Mouse (Mus musculus) limb, embryonic 11.5 days (tissue): ENCODE results near the gene Olfr709-ps1. TPM values are rescaled to one million over a fixed set of nuclear protein-coding genes. Genes with fewer than 3 reads are reported as not detected.
"Not testable (repeated sequence)": the region's sequence is repeated elsewhere in the genome, so short reads cannot be mapped to it uniquely, and the experiment has no call there.

Experiments
- ATAC-seq: fragments of 200-750 bp; cut with Nextera tagmentation; 2 replicates; pipeline ENCODE4 v1.8.0; 2017; ENCODE audit warnings: low read depth; ENCODE audit not compliant: insufficient number of reproducible peaks, low FRiP score, low TSS enrichment
- DNase-seq: peaks from one replicate; pipeline ENCODE4 v3.0.0-alpha.2; 2015; ENCODE audit warnings: low spot score
- H3K27ac ChIP-seq: fragments of 300-500 bp; sonication (generic); replicated peaks from 2 replicates; pipeline ENCODE4 v1.5.1; 2014; ENCODE audit warnings: low read depth, mild to moderate bottlenecking, low read length
- H3K27me3 ChIP-seq: fragments of 300-500 bp; sonication (generic); 2 replicates; pipeline ENCODE4 v1.6.1; 2014; ENCODE audit warnings: mild to moderate bottlenecking, low read length, mixed read lengths; ENCODE audit not compliant: control insufficient read depth, insufficient read depth
- H3K36me3 ChIP-seq: fragments of 300-500 bp; sonication (generic); 2 replicates; pipeline ENCODE4 v1.6.1; 2014; ENCODE audit warnings: mild to moderate bottlenecking, low read length, moderate library complexity, mixed read lengths; ENCODE audit not compliant: control insufficient read depth, insufficient read depth
- H3K4me1 ChIP-seq: fragments of 300-500 bp; sonication (generic); 2 replicates; pipeline ENCODE4 v1.6.1; 2014; ENCODE audit warnings: low read length, mixed read lengths; ENCODE audit not compliant: control insufficient read depth, insufficient read depth
- H3K4me2 ChIP-seq: fragments of 300-500 bp; sonication (generic); 2 replicates; pipeline ENCODE4 v1.6.1; 2014; ENCODE audit warnings: low read depth, mild to moderate bottlenecking, moderate library complexity; ENCODE audit not compliant: severe bottlenecking
- H3K4me3 ChIP-seq: fragments of 300-500 bp; sonication (generic); 2 replicates; pipeline ENCODE4 v1.5.1; 2014; ENCODE audit warnings: low read depth, low read length
- H3K9ac ChIP-seq: fragments of 300-500 bp; sonication (generic); 2 replicates; pipeline ENCODE4 v1.6.1; 2014; ENCODE audit warnings: mild to moderate bottlenecking, low read length
- H3K9me3 ChIP-seq: fragments of 300-500 bp; sonication (generic); 2 replicates; pipeline ENCODE4 v1.6.1; 2016; ENCODE audit warnings: low read length; ENCODE audit not compliant: control insufficient read depth
- WGBS: fragments of 180-500 bp; shearing (Covaris S2); extraction: QIAGEN DNeasy Blood & Tissue Kit; methylation state at CpG from one replicate; pipeline ENCODE4 v1.1.7; 2014; 5-methylcytosine and 5-hydroxymethylcytosine counted together
- polyA plus RNA-seq: library from polyadenylated mRNA; unstranded; fragments of >200 nt; fragmentation: Nextera tagmentation; extraction: Ambion mirVana; gene quantifications from 2 replicates; pipeline ENCODE4 v1.2.1, GENCODE M21; 2014

Olfr709-ps1 gene
- not detected in 2 replicates for polyA plus RNA-seq

DNA sequence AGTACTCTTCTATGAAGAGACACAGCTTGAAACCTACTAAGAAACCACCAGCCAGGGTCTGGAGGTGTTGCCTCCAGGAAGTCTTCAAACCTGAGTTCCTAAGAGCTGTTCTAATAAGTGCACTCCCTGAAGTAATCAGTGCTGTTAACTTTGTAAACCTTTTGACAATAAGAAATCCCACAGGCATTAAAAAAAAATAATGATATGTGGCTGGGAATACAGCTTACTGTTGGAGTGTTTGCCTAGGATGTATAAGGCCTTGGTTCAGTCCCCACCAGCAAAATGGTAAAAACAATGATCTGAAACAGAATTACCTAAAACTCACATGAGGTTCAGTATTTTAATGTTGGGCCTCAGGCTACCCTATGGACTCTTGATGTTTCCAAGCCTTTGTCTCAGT, at the start of gene Olfr709-ps1:
Gene Olfr709-ps1, minus strand, starts transcription at position 101 of the 400 bp plus-strand sequence.
- Histone ChIP-seq H3K9ac (no peak within 1 kb of the TSS), H3K9me3 (no peaks in the 10 kb centered on the region), H3K27me3 (no peaks in the 10 kb centered on the region), H3K27ac (no peak within 1 kb of the TSS), H3K36me3 (no peaks in the 10 kb centered on the region), H3K4me1 (no peaks in the 10 kb centered on the region), H3K4me2 (no peak within 1 kb of the TSS), H3K4me3 (no peak within 1 kb of the TSS)
- no peak for DNase-seq
- no peak for ATAC-seq

DNA sequence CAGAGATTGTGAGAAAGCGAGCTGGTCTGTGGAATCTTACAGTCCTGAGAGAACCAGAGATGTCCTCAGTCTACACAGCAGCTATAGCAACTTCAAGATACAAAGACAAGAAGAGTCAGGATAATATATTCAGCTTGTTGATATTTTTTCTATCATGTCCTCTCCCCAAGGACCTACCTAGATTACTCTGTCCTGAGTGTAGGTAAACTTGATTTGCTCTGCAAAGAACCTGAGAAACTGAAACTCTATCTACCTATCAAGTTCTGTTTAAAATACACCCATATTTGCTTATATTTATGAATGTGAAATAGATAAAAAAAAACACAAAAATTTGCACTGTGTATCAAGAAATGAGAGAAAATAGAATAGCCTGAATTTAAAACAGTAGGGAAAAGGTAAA, 43.3 kb upstream of the Olfr709-ps1 start, which contains the start of gene Olfr711:
Gene Olfr711, minus strand, starts transcription at position 101 of the 400 bp plus-strand sequence.
- no peaks in the 10 kb centered on the region for H3K27me3 ChIP-seq
- DNase-seq (no peak), ATAC-seq (no peak)
- H3K4me2 ChIP-seq, result no peak within 1 kb of the TSS
- no peaks in the 10 kb centered on the region for H3K9me3 ChIP-seq
- H3K36me3 ChIP-seq, result no peaks in the 10 kb centered on the region
- H3K9ac ChIP-seq, result no peak within 1 kb of the TSS
- no peak within 1 kb of the TSS for H3K4me3 ChIP-seq
- WGBS, result 57% methylated on average over 1 of the region's 1 CpGs
- no peak within 1 kb of the TSS for H3K27ac ChIP-seq
- H3K4me1 ChIP-seq, result no peaks in the 10 kb centered on the region

- not testable (repeated sequence) for DNase-seq, ATAC-seq, H3K9ac ChIP-seq, H3K9me3 ChIP-seq, H3K27ac ChIP-seq, H3K36me3 ChIP-seq, H3K27me3 ChIP-seq, H3K4me3 ChIP-seq, H3K4me1 ChIP-seq, H3K4me2 ChIP-seq
These were observed 35.5 kb upstream of the Olfr709-ps1 start for GRCm38 (mm10) chr7:106967503-106967902.

DNA sequence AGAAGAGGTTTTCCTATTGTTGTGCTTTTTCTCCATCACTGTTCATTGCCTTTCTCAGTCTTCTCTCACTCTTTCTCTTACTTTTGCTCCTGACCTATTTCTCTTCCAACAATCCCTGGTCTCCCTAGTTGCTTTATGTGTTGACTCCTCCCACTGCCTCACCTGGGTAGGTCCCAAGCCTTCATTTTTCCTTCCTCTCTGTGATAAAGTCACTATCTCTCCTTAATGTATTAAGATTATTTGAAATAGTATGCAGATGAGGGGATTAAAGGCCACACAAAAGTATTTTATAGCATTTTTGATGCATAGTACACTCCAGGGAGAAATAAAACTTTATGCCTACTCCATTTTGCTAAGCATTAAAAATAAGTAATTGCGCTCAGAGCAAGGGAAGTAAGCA, 31.8 kb upstream of the Olfr709-ps1 start, which contains the start of gene Olfr6:
Gene Olfr6, minus strand, starts transcription at position 101 of the 400 bp plus-strand sequence.
- Histone ChIP-seq H3K36me3 (no peaks in the 10 kb centered on the region), H3K4me2 (no peak within 1 kb of the TSS), H3K27ac (no peak within 1 kb of the TSS), H3K9me3 (no peaks in the 10 kb centered on the region), H3K9ac (no peak within 1 kb of the TSS), H3K4me1 (no peaks in the 10 kb centered on the region), H3K4me3 (no peak within 1 kb of the TSS), H3K27me3 (no peaks in the 10 kb centered on the region)
- WGBS, result 98% methylated on average over 1 of the region's 1 CpGs
- no peak for ATAC-seq
- DNase-seq, result no peak

- Histone ChIP-seq H3K36me3 (no peaks in the 10 kb centered on the region), H3K9me3 (no peaks in the 10 kb centered on the region), H3K4me2 (no peak within 1 kb of the TSS), H3K27me3 (no peaks in the 10 kb centered on the region), H3K4me3 (no peak within 1 kb of the TSS), H3K4me1 (no peaks in the 10 kb centered on the region), H3K27ac (no peak within 1 kb of the TSS), H3K9ac (no peak within 1 kb of the TSS)
- ATAC-seq, result no peak
- 78% methylated on average over 3 of the region's 3 CpGs for WGBS
- no peak for DNase-seq
These were observed 16.2 kb upstream of the Olfr709-ps1 start, which contains the start of gene Olfr710 for GRCm38 (mm10) chr7:106948212-106948611. TSS of gene Olfr710 (minus strand) at chr7:106948312.

DNA sequence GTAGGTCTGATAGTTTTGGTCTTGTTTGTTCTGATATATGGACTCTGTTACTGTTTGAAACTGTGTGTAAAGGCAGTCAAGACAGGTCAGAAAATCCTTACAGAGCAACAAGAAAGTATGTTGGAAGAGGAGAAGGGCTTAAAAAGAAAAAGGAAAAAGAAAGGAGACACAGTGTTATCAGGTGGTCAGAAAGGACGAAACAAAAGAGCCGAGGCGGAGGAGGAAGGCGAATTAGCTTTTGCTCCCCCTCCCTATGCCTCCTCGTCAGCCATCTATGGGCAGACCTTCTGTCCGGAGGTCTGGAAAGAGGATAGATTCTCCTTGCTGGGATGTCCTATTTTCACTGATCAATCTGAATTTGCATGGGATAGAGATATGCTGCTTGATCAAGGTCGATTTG, 11.1 kb downstream of the Olfr709-ps1 start:
- DNase-seq, H3K36me3 ChIP-seq, H3K4me3 ChIP-seq, H3K27ac ChIP-seq, H3K27me3 ChIP-seq, H3K9me3 ChIP-seq, H3K4me1 ChIP-seq, H3K4me2 ChIP-seq, H3K9ac ChIP-seq, ATAC-seq: not testable (repeated sequence)
- 92% methylated on average over 6 of the region's 7 CpGs for WGBS

- no peaks in the 10 kb centered on the region for H3K4me1 ChIP-seq
- no peaks in the 10 kb centered on the region for H3K9me3 ChIP-seq
- no peak within 1 kb of the TSS for H3K9ac ChIP-seq
- H3K36me3 ChIP-seq, result no peaks in the 10 kb centered on the region
- no peak within 1 kb of the TSS for H3K4me2 ChIP-seq
- WGBS, result 75% methylated on average over 2 of the region's 2 CpGs
- ATAC-seq (no peak), DNase-seq (no peak)
- no peak within 1 kb of the TSS for H3K4me3 ChIP-seq
- no peak within 1 kb of the TSS for H3K27ac ChIP-seq
- no peaks in the 10 kb centered on the region for H3K27me3 ChIP-seq
These were observed 24.3 kb downstream of the Olfr709-ps1 start, which contains the start of gene Olfr1532-ps1 for GRCm38 (mm10) chr7:106907676-106908075. TSS of gene Olfr1532-ps1 (plus strand) at chr7:106908001.

DNA sequence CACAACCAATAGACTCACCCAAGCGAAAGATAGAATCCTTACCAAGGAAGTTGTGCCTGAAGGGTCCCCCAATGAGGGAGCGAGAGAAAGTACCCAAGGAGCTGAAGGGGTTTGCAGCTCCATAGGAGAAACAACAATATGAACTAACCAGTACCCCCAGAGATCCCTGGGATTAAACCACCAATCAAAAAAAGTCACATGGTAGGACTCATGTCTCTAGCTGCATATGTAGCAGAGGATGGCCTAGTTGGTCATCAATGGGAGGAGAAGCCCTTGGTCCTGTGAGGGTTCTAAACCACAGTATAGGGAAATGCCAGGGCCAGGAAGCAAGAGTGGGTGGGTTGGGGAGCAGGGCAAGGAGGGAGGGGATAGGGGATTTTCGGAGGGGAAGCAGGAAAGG, 30.9 kb downstream of the Olfr709-ps1 start, which contains the start of gene Olfr707:
Gene Olfr707, minus strand, starts transcription at position 101 of the 400 bp plus-strand sequence.
- H3K27ac ChIP-seq, H3K9me3 ChIP-seq, H3K4me3 ChIP-seq, H3K36me3 ChIP-seq, H3K4me2 ChIP-seq, H3K4me1 ChIP-seq, ATAC-seq, DNase-seq, H3K9ac ChIP-seq, H3K27me3 ChIP-seq: not testable (repeated sequence)
- WGBS, result 80% methylated on average over 3 of the region's 3 CpGs

GRCm38 (mm10) chr7:106888062-106888461, 44.0 kb downstream of the Olfr709-ps1 start, which contains the start of gene Olfr706:
TSS of gene Olfr706 (minus strand) at chr7:106888162.
- Histone ChIP-seq H3K9me3 (no peaks in the 10 kb centered on the region), H3K4me3 (no peak within 1 kb of the TSS), H3K9ac (no peak within 1 kb of the TSS), H3K27ac (no peak within 1 kb of the TSS), H3K4me2 (no peak within 1 kb of the TSS), H3K27me3 (no peaks in the 10 kb centered on the region), H3K4me1 (no peaks in the 10 kb centered on the region), H3K36me3 (no peaks in the 10 kb centered on the region)
- DNase-seq (no peak), ATAC-seq (no peak)
- WGBS, result 88% methylated on average over 2 of the region's 2 CpGs
